Mouse (Mus musculus) left cerebral cortex, postnatal 14 days (tissue): ENCODE measurements around the gene Elfn1. TPM values are rescaled to one million over a fixed set of nuclear protein-coding genes. Genes with fewer than 3 reads are reported as not detected.
A peak's percentile ranks its signal among the peaks of the same experiment; 100 is the strongest.

Experiments used
- DNase-seq, 2 experiments: peaks; one replicate each; pipeline ENCODE4 v3.0.0; 2021 to 2022; ENCODE audit warnings: low spot score in 2 of 2, mixed read lengths in 1 of 2
- intact Hi-C: fragments of 180-260 bp; cut with DNase I; formaldehyde crosslinking; loops from one replicate; pipeline ENCODE4 v1.15.1; 2025
- total RNA-seq, 2 experiments: library from RNA; stranded (reverse); gene quantifications; 2 replicates each; pipeline ENCODE4 v1.2.3; 2021

Elfn1 gene
- total RNA-seq, 2 experiments from 2014 or later: 38.6 to 41.7 TPM

DNA sequence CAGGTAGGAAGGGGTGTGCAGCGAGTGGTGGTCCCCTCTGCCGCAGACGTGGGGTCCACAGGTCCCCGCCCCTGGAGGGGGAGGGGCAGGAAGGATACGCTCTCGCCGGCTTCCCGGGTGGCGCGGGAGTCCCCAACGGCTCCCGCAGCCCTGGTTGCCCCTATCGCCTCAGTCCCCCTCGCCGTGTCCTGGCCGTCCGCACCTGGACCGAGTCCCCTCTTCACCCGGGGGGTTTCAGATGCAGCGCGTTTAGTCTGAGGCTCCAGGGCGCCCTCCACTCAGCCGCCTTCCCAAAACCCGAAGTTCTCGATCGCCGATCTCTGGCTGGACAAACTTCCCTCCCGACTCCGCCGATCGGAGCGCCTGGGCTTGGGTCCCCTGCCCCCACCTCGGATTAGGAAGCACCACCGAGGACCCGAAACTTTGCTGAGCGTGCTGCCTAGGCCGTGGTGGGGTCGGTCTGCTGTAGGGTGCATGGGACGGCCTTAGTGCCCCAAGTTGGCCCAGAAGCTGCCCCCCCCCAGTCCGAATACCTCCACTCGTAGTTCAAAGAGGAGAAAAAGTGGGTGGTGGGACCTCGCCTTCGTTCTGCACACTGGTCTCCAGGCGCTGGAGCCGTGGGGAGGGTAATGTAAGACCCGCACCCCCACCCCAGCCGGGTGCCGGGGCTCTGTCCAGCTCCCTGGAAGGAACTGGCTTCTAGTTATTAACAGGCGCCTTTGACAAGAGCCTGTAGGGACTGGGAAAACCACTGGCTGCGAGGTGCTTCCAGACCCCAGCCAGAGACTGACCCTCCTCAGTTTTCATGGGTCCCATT is 1.3 kb downstream of the Elfn1 start:
- no peak for DNase-seq
- intact Hi-C loops: loop anchor here (5.0 to 10.0 kb wide), 4 partner anchors 128 to 378 kb away; no protein-coding TSS in a partner anchor

DNA sequence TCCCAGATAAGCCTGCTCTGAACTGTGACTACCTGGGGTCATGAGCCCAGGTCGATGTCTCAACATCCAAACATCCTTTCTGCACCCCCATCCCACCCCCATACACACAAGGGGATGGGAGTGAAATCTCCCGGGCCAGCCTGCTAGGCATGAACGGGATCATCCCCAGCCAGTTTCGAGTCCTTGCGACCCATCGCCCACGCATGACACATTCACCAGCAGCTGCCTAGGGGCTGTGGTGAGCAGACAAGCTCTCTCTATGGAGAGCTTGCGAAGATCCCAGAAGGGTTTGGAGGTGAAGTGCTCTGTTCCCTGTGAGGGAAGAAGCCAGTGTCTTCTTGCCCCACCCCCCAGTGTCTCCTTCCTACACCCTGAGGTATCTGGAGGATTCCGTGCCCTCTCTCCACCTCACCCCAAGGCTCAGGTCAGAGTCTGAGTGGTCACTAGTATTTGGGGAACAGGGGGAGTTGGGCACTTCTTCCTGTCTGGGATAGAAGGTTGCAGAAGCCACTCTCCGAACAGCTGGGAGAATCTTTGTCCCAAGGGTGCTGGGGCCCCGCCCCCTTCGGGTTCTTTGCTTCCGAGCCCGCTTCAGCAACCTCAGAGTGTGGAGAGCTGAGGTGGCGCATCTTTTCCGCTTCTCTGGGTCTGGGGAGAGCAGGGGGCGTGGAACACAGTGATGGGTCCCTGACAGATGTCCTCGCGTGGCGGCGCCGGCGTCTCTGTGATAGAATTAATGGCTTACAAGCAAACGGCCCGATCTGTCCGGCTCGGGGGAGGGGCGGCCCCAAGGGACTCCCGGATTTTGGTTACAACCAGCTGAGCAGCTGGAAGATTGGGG is 2.2 kb downstream of the Elfn1 start:
- DNase-seq: no peak
- intact Hi-C loops: loop anchor here (5.0 to 10.0 kb wide), 4 partner anchors 127 to 377 kb away; no protein-coding TSS in a partner anchor

DNA sequence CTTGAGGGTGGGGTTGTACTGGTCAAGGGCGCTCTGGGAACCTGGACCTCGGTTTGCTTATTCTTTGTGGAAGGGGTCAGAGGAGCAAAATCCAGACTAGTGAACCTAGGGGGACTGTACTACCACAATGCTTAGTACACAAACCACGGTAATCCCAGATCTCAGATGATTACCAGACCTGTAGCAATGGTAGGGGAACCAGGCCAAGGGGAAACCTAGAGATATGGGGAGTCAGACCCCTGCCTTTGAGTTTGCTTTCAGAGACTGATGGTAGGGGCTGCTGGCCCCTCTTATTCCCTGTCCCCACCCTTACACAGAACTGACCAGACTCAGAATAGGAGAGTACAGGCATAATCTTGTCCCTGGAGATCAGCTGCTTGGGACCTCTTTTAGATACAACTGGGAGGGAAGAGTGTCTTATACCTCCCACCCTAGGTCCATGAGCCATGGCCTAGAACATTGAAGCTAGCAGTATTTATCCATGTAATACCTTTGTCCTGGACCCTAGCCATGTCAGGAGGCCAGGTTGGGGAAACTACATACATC is 3.1 kb downstream of the Elfn1 start:
- intact Hi-C loops: no loop called here
- DNase-seq: no peak

DNA sequence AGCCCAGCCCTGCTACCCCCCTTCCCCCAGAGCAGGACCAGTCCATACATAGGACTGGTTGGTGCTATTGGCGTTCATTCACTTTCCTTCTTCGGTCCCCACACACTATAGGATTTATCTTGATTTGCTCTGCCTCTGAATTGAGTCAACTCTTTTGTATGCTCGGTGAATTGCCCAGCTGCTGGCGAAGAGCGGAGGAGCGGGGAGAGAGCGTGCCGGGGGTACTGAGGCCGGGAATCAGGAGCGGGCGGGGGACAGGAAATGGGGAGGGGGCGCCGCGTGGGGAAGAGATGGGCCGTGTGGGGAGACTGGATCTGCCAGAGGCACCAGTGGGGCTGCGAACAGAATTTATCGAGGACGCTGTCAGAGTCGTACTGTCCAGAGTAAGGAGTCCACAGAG is 3.8 kb downstream of the Elfn1 start:
- DNase-seq: no peak
- intact Hi-C loops: no loop called here

DNA sequence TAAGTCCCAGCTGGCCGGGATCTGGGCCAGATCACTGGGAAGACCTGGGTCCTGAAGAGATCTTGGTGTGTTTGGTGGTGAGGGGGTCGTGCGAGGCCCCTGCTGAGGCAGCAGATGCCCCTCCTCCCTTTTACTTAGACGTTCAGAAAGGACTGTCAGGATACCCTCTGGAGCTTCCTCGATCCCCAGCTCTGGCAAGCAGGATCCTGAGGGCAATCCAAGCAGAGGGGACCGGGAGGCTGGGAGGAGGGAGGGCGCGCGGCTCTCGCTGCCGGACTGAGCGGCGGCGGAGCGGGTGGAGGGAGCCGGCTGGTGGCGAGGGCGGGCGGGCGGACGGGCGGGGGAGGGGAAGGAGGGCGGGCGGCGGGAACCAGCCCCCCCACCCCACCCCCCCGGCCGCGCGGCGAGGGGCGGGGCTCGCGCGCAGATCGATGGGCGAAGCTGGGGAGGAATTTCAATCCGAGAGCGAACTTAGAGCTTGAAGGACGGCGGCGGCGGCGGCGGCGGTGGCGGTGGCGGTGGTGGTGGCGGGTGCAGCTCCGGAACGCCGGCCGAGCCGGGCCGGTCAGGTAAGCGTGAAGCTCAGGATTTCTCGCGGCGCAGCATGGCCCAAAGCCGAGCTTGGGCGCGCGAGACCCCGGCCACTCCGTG is 4.5 kb downstream of the Elfn1 start:
- intact Hi-C loops: no loop called here
- no peak for DNase-seq

DNA sequence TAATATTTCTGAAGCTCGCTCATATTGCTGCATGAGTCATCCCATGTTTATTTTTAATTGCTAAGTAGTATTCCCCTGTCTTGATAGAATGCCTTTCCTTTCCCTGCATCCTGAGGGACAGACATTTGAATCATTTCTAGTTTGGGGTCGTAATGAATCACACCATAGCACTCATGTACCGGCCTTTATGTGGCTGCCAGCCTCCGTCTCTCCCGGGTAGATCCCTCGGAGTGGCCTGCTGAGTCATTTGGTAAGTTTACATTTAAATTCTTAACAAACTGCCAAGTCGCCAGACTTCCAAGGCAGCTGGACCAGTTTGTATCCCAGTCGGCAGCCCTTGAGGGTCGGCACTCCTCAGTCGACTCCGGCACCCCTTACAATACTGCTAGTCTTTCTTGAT is 13.9 kb downstream of the Elfn1 start:
- DNase-seq: no peak
- intact Hi-C loops: no loop called here

DNA sequence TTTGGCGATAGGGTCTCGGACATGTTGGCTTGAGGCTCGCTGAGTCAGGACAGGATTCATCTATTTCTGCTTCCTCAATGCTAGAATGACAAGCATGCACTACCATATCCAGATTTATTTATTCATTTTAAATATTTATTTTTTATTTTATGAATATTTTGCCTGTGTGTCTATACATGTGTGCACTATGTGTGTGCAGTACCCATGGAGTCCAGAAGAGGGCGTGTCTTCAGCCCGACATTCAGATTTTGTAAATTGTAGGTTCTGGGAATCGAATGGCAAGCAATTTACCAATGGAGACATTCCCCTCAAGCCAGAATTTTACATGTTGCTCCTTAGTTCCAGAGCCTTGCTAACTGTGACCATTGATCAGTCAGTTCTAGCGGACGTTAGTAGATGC is 16.1 kb downstream of the Elfn1 start:
- intact Hi-C loops: no loop called here
- DNase-seq: no peak

DNA sequence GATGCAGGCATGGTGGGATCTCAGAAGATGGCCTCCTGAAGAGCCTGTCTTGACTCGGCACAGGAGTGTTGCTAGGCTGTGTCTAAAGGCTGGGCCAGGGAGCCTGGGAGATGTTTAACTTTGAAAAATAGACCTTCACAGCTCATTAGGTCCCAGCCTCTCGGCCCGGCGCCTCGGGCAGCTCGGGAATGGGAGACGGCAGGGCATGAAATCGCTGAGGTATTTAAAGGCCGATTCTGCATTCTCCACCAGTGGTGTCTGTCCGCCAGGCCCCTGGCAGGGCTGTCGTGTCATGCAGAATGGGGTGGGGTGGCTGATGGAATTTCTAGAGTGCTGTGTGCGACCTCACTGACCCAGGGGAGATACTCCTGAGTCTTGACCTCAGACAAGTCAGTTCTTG is 22.4 kb downstream of the Elfn1 start:
- DNase-seq: no peak
- intact Hi-C loops: no loop called here

DNA sequence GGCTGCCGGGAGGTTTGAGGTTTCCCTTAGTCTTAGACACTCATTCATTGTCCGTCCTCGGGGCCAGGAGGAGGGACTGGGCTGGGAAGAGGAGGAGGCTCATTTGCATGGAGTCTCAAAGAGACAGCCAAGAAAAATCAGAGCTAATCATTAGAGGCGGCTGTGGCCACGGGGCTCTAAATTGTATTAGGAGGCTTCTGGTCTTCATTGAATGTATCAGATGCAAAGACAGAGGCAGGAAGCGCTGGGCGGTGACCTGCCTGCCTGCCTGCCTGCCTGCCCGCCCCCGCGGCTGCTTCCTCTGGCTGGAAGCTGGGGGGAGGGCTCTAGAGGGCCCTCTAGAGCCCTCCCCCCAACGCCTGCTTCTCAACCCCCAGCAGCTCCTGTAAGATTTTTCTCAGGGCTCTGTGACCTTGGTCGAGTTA is 23.2 kb downstream of the Elfn1 start:
- no peak for DNase-seq

DNA sequence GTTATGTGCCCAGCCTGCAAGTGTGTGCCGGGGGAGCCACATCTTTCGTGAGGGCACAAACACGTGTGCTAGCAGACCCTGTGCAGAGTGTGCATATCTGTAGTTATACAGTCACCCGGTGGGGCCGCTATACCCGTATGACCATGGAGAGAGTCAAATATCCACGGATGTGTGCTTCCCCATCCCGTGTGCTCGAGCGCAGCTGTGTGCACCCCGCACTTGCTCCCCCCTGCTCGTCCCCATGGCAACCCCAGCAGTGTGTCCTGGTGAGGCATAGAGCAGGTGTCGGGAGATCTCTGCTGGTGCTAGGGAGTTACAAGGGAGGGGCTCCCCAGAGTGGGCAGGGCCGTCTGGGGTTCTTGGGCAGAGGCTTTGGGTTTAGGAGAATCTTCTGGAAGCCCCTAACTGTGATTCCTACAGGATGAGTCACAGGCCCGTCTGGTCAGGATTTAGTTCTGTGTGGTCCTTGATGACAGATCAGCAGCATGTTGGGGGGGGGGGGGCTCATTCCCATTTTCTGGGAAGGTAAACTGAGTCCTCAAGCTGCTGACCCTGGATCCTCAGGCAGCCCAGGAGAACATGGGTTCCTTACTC is 24.3 kb downstream of the Elfn1 start:
- intact Hi-C loops: no loop called here
- peak in 1 of 2 experiments; percentile 75 for DNase-seq

More for the DNA sequence above, 23.2 kb downstream of the Elfn1 start:
- intact Hi-C loops: no loop called here

DNA sequence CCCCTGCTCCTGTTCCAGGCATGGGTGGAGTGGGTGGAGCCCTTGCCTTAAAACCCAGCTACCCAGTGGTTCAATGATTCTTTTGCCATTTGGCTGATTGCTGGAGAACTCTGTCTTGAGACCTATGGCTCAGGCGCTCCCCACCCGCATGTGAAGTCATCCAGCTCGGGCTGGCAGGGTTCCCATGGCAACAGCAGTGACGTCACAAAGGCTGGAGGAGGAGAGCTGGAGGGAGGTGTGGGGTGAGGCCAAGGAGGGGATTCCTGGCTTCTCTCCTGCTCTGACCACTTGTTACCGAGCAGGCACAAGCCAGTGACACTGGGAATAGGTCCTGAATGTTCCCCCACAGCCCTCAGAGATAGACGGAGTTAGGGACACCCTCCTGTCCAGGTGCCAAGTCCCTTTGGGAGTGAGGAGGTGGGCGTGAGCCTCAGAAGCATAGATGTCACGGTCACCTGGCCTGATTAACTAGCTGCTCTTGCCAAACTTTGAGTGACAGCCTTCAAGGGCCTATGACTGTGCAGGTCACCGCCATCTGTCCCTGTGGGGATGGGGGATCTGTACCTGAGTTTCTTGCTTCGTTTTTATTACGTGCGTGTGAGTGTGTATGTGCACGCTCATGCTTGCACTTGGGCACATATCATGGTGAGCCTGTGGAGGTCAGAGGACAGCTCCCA is 25.0 kb downstream of the Elfn1 start:
- intact Hi-C loops: no loop called here
- peak; percentile 81 to 84 for DNase-seq

DNA sequence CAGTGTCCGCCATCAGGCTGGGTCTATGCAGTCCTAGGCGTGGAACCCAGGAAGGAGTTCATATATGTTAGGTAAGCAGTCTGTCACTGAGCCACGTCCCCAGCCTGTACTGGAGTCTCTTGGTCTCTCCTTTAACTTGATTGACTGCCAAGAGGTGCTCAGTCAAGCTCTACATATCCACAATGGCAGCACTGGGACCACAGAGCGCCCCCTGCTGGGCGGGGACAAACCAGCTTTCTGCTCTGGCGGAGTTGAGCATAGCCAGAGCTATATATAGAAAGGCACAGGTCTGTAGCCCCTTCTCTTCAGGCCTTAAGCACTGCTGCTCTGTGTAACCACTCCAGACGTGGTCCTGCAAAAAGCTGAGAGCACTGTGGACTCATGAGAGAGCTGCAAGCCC is 25.7 kb downstream of the Elfn1 start:
- intact Hi-C loops: no loop called here

DNA sequence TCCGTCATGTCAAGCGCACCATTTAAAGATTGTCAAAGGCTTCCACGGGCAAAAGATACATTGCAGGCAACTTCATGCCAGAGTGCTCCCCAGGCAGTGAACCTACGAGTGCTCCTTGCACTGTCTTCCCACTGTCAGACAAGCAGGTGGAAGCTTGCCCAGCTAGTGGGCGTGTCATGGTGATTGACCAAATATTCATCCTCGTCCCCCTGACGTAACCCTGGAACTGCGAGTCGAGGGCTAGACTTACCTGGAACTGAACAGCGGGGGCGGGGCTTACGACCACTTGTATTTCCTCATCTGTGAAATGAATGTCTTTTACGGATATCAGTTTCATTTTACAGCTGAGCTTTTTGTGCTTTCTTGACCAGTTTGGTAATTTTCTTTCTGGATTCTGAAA is 28.7 kb downstream of the Elfn1 start:
- DNase-seq: no peak
- intact Hi-C loops: no loop called here

More for the DNA sequence above, 25.7 kb downstream of the Elfn1 start:
- peak; percentile 45 to 52 for DNase-seq

DNA sequence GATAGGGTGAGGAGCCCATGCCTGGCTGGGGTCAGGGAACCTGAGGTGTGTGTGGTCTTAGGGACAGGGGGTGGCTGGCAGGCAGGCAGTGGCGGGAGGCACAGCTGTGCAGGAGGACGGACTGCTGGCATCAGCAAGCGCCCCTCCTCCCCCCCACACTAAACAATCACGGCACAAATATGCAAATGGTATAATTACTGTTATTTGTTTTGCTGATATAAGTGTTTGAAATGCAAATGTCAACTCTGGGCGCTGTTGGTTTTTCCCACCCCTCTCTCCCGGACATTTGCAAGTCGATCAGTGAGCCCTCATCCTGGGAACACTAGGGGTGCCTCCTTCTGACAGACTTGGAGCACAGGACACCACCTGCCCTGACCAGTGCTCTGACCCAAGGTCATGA is 37.0 kb downstream of the Elfn1 start:
- DNase-seq: no peak
- intact Hi-C loops: no loop called here

DNA sequence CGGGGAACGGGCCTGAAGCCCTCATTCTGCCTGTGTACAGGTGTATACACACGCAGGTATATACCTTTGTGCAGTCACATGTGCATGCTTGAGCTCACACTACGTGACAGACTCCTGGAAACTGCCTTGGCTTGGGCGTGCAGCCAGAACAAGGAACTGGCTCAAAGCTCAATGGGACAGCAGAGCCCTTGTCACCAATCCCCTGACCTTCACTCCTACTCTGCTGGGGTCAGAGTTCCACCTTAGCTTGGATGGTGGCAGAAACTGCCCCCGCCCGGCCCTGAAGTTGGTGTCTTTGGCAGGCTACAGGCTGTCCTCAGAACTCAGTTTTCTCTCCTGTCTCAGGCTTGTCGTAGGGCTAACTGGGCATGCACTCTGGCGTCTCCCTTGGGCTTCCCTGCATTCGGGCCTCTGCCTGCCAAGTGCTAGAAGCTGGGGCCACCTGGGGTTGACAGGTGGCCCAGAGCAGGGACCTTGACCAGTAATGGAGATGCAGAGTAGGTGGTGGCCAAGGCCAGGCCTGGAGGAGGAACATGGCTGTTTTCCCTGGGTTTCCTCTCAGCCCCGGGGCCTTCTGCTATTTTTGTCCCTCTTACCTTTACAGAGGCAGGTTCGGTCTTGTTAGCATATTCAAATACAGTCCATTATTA is 38.1 kb downstream of the Elfn1 start:
- intact Hi-C loops: no loop called here
- DNase-seq: no peak

DNA sequence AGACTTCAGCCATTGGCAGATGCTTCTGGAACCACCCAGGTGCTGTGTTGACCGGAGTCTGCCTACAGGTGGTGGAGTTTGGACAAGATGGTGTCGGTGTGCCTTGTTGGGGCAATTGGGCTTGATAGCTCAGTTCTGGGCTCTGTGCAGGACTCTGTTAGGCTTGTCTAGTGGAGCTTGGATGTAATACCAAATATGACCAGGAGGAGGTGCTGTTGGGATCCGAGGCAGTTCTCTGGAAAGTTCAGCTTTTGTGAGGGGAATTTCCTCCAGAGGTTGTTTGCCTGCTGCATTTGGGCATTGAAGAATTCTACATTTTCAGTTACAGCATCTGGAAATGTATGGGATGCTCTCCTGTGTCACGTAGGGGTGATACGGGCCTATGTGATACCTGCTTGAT is 39.7 kb downstream of the Elfn1 start:
- peak in 1 of 2 experiments; percentile 32 for DNase-seq
- intact Hi-C loops: no loop called here

DNA sequence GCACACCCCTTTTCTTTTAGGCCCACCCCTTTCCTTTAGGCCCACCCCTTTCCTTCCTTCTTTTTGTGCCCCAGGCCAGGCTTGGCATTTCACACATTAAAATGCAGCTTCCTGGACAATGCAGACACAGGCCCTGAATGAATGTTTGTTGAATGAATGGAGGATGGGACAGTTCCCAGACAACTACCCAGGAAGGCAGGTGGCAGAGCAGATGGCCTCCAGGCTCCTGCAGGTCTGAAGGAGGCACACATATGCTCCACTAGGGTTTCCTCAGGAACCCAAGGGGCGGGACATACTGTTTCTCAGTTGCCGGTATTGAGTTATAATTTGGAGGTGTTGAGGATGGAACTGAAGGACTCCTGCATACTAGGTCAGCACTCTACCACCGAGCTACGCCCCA is 40.8 kb downstream of the Elfn1 start:
- DNase-seq: no peak
- intact Hi-C loops: no loop called here

DNA sequence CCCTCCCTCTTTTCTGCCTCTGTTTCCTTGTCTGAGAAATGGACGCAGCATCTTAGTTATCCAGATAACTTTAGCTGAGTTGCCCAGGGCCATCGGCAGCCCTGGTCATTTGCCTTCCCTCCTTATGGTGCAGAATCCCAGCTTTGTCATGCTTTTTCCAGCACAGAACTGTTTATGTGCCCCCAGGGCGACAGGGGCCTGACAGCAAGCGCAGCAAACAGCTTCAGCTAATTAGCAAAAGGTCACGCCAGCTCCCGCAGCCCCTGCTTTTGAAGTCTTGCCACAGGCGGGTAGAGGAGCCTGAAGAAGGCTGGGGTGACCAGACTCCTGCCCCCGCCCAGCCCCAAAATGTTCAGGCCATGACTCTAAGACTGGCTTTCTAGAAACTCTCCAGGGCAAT is 41.6 kb downstream of the Elfn1 start:
- DNase-seq: no peak
- intact Hi-C loops: no loop called here
